Comparison of ENCODE assay signal across 34 mouse cellular contexts in genomic region chr2:26531829-26532228, GRCm38 (mm10). TPM values are rescaled to one million over a fixed set of nuclear protein-coding genes. Genes with fewer than 3 reads are reported as not detected.
DNase-seq lines count a peak whose midpoint lies in the region; ATAC-seq and TF ChIP-seq lines count a peak whose summit lies in the region.
"Had no signal": no experiment of that assay in that cellular context is flagged by ENCODE, and none has a peak within 500 bp of the region (broad histone marks: within the 10 kb centered on the region; RNA-seq: fewer than 3 reads in every experiment).

No protein-coding gene starts in this region.

- no peak overlapping the region for H3K4me3 ChIP-seq in hindbrain, embryonic 10.5 days
- no peak overlapping the region for H3K4me3 ChIP-seq in hindbrain, postnatal 0 days (ENCODE audit: low read length)
- H3K4me3 ChIP-seq: embryonic facial prominence, embryonic 13.5 days; erythroblast, embryonic 14.5 days; kidney, embryonic 15.5 days; left cerebral cortex, adult 2 months; liver, embryonic 13.5 days; neural tube, embryonic 15.5 days had no signal

- H3K36me3 ChIP-seq in hindbrain, embryonic 10.5 days = no peaks in the 10 kb centered on the region
- no peaks in the 10 kb centered on the region for H3K36me3 ChIP-seq in hindbrain, postnatal 0 days (ENCODE audit: insufficient read depth, low read length)
- H3K36me3 ChIP-seq: embryonic facial prominence, embryonic 13.5 days; kidney, embryonic 15.5 days; liver, embryonic 13.5 days; neural tube, embryonic 15.5 days had no signal

- peak overlapping the region; percentile 91 for H3K27ac ChIP-seq in hindbrain, embryonic 10.5 days
- H3K27ac ChIP-seq in hindbrain, postnatal 0 days = no peak overlapping the region
- H3K27ac ChIP-seq: embryonic facial prominence, embryonic 13.5 days; kidney, embryonic 15.5 days; left cerebral cortex, adult 2 months; liver, embryonic 13.5 days; neural tube, embryonic 15.5 days had no signal

- ATAC-seq in hindbrain, postnatal 0 days = no peak
- peak; percentile 76 for ATAC-seq in Patski
- ATAC-seq: forebrain, embryonic 14.5 days; midbrain, embryonic 16.5 days had no signal

- no peak overlapping the region for H3K9ac ChIP-seq in hindbrain, postnatal 0 days (replicated peaks; ENCODE audit: low read length)
- H3K9ac ChIP-seq: embryonic facial prominence, embryonic 13.5 days; kidney, embryonic 15.5 days; liver, embryonic 13.5 days; neural tube, embryonic 15.5 days had no signal

- CTCF ChIA-PET in Patski (lab: Charles Lee) = no interaction called here

- H3K4me2 ChIP-seq in hindbrain, postnatal 0 days (ENCODE audit: low read depth, low read length) = no peak overlapping the region
- H3K4me2 ChIP-seq: embryonic facial prominence, embryonic 13.5 days; kidney, embryonic 15.5 days; liver, embryonic 13.5 days; neural tube, embryonic 15.5 days had no signal

- in situ Hi-C loops in Patski (cut with MboI; ENCODE audit: low pct_unique_long_range_greater_than_20kb) = no loop called here

- 82% methylated on average over 6 of the region's 6 CpGs for WGBS in hindbrain, embryonic 10.5 days
- 58% methylated on average over 6 of the region's 6 CpGs for WGBS in hindbrain, postnatal 0 days

- H3K9me3 ChIP-seq in hindbrain, embryonic 10.5 days = no peaks in the 10 kb centered on the region
- H3K9me3 ChIP-seq in hindbrain, postnatal 0 days (ENCODE audit: low read length) = no peaks in the 10 kb centered on the region
- H3K9me3 ChIP-seq: embryonic facial prominence, embryonic 13.5 days; kidney, embryonic 15.5 days; liver, embryonic 13.5 days; neural tube, embryonic 15.5 days had no signal

- POLR2A ChIA-PET in Patski (lab: Charles Lee) = interaction anchor here (1.0 kb wide), 1 partner anchor 23 kb away, joined by 3 read pairs; no protein-coding TSS in a partner anchor

- no peaks in the 10 kb centered on the region for H3K27me3 ChIP-seq in hindbrain, embryonic 10.5 days (ENCODE audit: insufficient read depth, poor library complexity, severe bottlenecking)
- no peaks in the 10 kb centered on the region for H3K27me3 ChIP-seq in hindbrain, postnatal 0 days (ENCODE audit: insufficient read depth, low read length)
- H3K27me3 ChIP-seq in Patski = no peaks in the 10 kb centered on the region
- H3K27me3 ChIP-seq: embryonic facial prominence, embryonic 13.5 days; kidney, embryonic 15.5 days; liver, embryonic 13.5 days; neural tube, embryonic 15.5 days had no signal

- DNase-seq in hindbrain, embryonic 10.5 days (ENCODE audit: low spot score) = no peak
- DNase-seq in hindbrain, postnatal 0 days (ENCODE audit: low spot score) = no peak
- DNase-seq in retina, postnatal 1 day = peak; percentile 68
- DNase-seq in retina, embryonic 14.5 days (ENCODE audit: low spot score) = no peak
- no peak for DNase-seq in Patski (ENCODE audit: low read depth, low spot score)
- DNase-seq in gastrocnemius, postnatal 10 days = no peak
- DNase-seq in frontal cortex, postnatal 25 days (ENCODE audit: low spot score in 2 of 2) = no peak
- DNase-seq: adrenal gland, adult 8-10 months; cerebellum, adult 8-10 months; cerebellum, postnatal 36 days; embryo, embryonic 11 days; gastrocnemius, postnatal 14 days; kidney, adult 11 months; kidney, postnatal 4 days; layer of hippocampus, adult 9-11 months; liver, embryonic 13.5 days; lung, adult 2 months; lung, postnatal 14 days; spleen, adult 18-20 months had no signal

- peaks cover 69% of the 10 kb centered on the region for H3K4me1 ChIP-seq in hindbrain, embryonic 10.5 days (replicated peaks)
- peaks cover 33% of the 10 kb centered on the region for H3K4me1 ChIP-seq in hindbrain, postnatal 0 days (ENCODE audit: insufficient read depth, low read length)
- H3K4me1 ChIP-seq: liver, embryonic 13.5 days had no signal

- no peak for TF ChIP-seq CTCF in hindbrain, postnatal 0 days (IDR thresholded peaks at IDR 0.05; ENCODE audit: low read depth)
- TF ChIP-seq CTCF in Patski (IDR thresholded peaks at IDR 0.05) = no peak

RNA-seq across cellular contexts. Expression of gene Notch1, which starts 15.4 kb away (rescaled TPM):
- polyA plus RNA-seq in hindbrain, embryonic 10.5 days (2016; fragmentation: Nextera tagmentation; extraction: Ambion mirVana) = 39.1 and 46.4 TPM in 2 replicates
- 75.2 and 75.9 TPM in 2 replicates for total RNA-seq in hindbrain, postnatal 0 days (2014; rRNA removed)
- polyA plus RNA-seq in hindbrain, postnatal 0 days (2015; fragmentation: Nextera tagmentation; extraction: Ambion mirVana) = 9.2 and 10.0 TPM in 2 replicates
- polyA plus RNA-seq in Patski (2021) = 7.6 TPM
- total RNA-seq in gastrocnemius, postnatal 10 days (2021) = 10 to 100 TPM; 22.5 to 33.5 TPM

RNA-seq across cellular contexts. Expression of gene Egfl7, which starts 48.0 kb away (rescaled TPM):
- polyA plus RNA-seq in hindbrain, embryonic 10.5 days (2016; fragmentation: Nextera tagmentation; extraction: Ambion mirVana) = 78.3 and 101 TPM in 2 replicates
- 70.4 and 79.5 TPM in 2 replicates for total RNA-seq in hindbrain, postnatal 0 days (2014; rRNA removed)
- polyA plus RNA-seq in hindbrain, postnatal 0 days (2015; fragmentation: Nextera tagmentation; extraction: Ambion mirVana) = 74.8 and 76.5 TPM in 2 replicates
- polyA plus RNA-seq in Patski (2021) = 9.4 TPM
- 100 to 1,000 TPM; 104 to 147 TPM for total RNA-seq in gastrocnemius, postnatal 10 days (2021)

RNA-seq across cellular contexts. Expression of gene Gm20532, which starts 54.6 kb away (rescaled TPM):
- polyA plus RNA-seq in hindbrain, embryonic 10.5 days (2016; fragmentation: Nextera tagmentation; extraction: Ambion mirVana) = not detected in 2 replicates
- total RNA-seq in hindbrain, postnatal 0 days (2014; rRNA removed) = not detected in 2 replicates
- polyA plus RNA-seq in hindbrain, postnatal 0 days (2015; fragmentation: Nextera tagmentation; extraction: Ambion mirVana) = not detected in 2 replicates
- polyA plus RNA-seq in Patski (2021) = not detected
- total RNA-seq in gastrocnemius, postnatal 10 days (2021) = under 1 TPM in 1 of 2 experiments, not detected in 1; 0.40 TPM
- total RNA-seq: adrenal gland, adult 8-10 months; gastrocnemius, postnatal 14 days; heart, adult 8-10 months; heart, postnatal 25 days; left cerebral cortex, adult 2 months; left cerebral cortex, postnatal 36 days; megakaryocyte progenitor cell, adult 5-6 weeks had no signal
- polyA plus RNA-seq: embryonic facial prominence, embryonic 13.5 days; erythroblast, embryonic 14.5 days; forebrain, embryonic 14.5 days; heart, embryonic 14.5 days; kidney, embryonic 15.5 days; limb, embryonic 14.5 days; liver, embryonic 13.5 days; lung, adult 2 months; midbrain, embryonic 16.5 days; neural tube, embryonic 15.5 days; testis, adult 2 months; urinary bladder, adult 2 months had no signal
